Mouse (Mus musculus) intestine, embryonic 15.5 days (tissue): Measurements from ENCODE around the gene Il31ra. TPM values are rescaled to one million over a fixed set of nuclear protein-coding genes. Genes with fewer than 3 reads are reported as not detected.

ENCODE experiments used
- ATAC-seq: fragments of 200-750 bp; cut with Nextera tagmentation; 2 replicates; pipeline ENCODE4 v1.8.0; 2017; ENCODE audit warnings: moderate TSS enrichment, moderate library complexity
- H3K27ac ChIP-seq: fragments of 300-500 bp; sonication (generic); 2 replicates; pipeline ENCODE4 v1.5.1; 2015; ENCODE audit warnings: mild to moderate bottlenecking, inconsistent platforms
- H3K27me3 ChIP-seq: fragments of 300-500 bp; sonication (generic); replicated peaks from 2 replicates; pipeline ENCODE4 v1.6.1; 2015; ENCODE audit warnings: inconsistent platforms
- H3K36me3 ChIP-seq: fragments of 300-500 bp; sonication (generic); 2 replicates; pipeline ENCODE4 v1.6.1; 2015; ENCODE audit warnings: inconsistent platforms
- H3K4me1 ChIP-seq: fragments of 300-500 bp; sonication (generic); replicated peaks from 2 replicates; pipeline ENCODE4 v1.6.1; 2015; ENCODE audit warnings: inconsistent platforms
- H3K4me2 ChIP-seq: fragments of 300-500 bp; sonication (generic); replicated peaks from 2 replicates; pipeline ENCODE4 v1.6.1; 2015; ENCODE audit warnings: mild to moderate bottlenecking, inconsistent platforms
- H3K4me3 ChIP-seq: fragments of 300-500 bp; sonication (generic); replicated peaks from 2 replicates; pipeline ENCODE4 v1.5.1; 2015; ENCODE audit warnings: inconsistent platforms
- H3K9ac ChIP-seq: fragments of 300-500 bp; sonication (generic); 2 replicates; pipeline ENCODE4 v1.6.1; 2015; ENCODE audit warnings: inconsistent platforms
- H3K9me3 ChIP-seq: fragments of 300-500 bp; sonication (generic); 2 replicates; pipeline ENCODE4 v1.6.1; 2016; ENCODE audit warnings: inconsistent platforms
- WGBS: fragments of 180-500 bp; shearing (Covaris S2); methylation state at CpG from one replicate; pipeline ENCODE4 v1.1.7; 2015; 5-methylcytosine and 5-hydroxymethylcytosine counted together
- polyA plus RNA-seq: library from polyadenylated mRNA; unstranded; fragments of >200 nt; fragmentation: Nextera tagmentation; extraction: Ambion mirVana; gene quantifications from 2 replicates; pipeline ENCODE4 v1.2.1, GENCODE M21; 2015

Gene Il31ra
- polyA plus RNA-seq, 1 experiment from 2014 or later = 0.09 TPM

GRCm38 (mm10) chr13:112553304-112553703, 40.9 kb downstream of the Il31ra start:
- Histone ChIP-seq H3K36me3 (no peaks in the 10 kb centered on the region), H3K27me3 (no peaks in the 10 kb centered on the region), H3K9ac (no peak overlapping the region), H3K4me2 (no peak overlapping the region), H3K27ac (no peak overlapping the region), H3K4me3 (no peak overlapping the region), H3K4me1 (no peaks in the 10 kb centered on the region), H3K9me3 (no peaks in the 10 kb centered on the region)
- WGBS = 89% methylated on average over 5 of the region's 5 CpGs
- no peak for ATAC-seq

GRCm38 (mm10) chr13:112551641-112552548, 42.3 kb downstream of the Il31ra start:
- 76% methylated on average over 7 of the region's 7 CpGs for WGBS
- Histone ChIP-seq H3K4me2 (no peak overlapping the region), H3K27me3 (no peaks in the 10 kb centered on the region), H3K36me3 (no peaks in the 10 kb centered on the region), H3K27ac (no peak overlapping the region), H3K4me3 (no peak overlapping the region), H3K9ac (no peak overlapping the region), H3K9me3 (no peaks in the 10 kb centered on the region), H3K4me1 (no peaks in the 10 kb centered on the region)
- ATAC-seq = no peak

GRCm38 (mm10) chr13:112541223-112541975, 52.8 kb downstream of the Il31ra start:
- H3K9ac ChIP-seq = no peak overlapping the region
- H3K36me3 ChIP-seq = no peaks in the 10 kb centered on the region
- no peak for ATAC-seq
- H3K9me3 ChIP-seq = no peaks in the 10 kb centered on the region
- H3K4me2 ChIP-seq = no peak overlapping the region
- no peak overlapping the region for H3K27ac ChIP-seq
- H3K4me1 ChIP-seq = no peaks in the 10 kb centered on the region
- WGBS = 61% methylated on average over 10 of the region's 10 CpGs
- H3K27me3 ChIP-seq = no peaks in the 10 kb centered on the region
- H3K4me3 ChIP-seq = no peak overlapping the region

GRCm38 (mm10) chr13:112540616-112541015, 53.5 kb downstream of the Il31ra start:
- WGBS = 34% methylated on average over 3 of the region's 3 CpGs
- no peak overlapping the region for H3K27ac ChIP-seq
- H3K9me3 ChIP-seq = no peaks in the 10 kb centered on the region
- no peak overlapping the region for H3K4me3 ChIP-seq
- H3K27me3 ChIP-seq = no peaks in the 10 kb centered on the region
- no peaks in the 10 kb centered on the region for H3K4me1 ChIP-seq
- no peak overlapping the region for H3K4me2 ChIP-seq
- no peak overlapping the region for H3K9ac ChIP-seq
- H3K36me3 ChIP-seq = no peaks in the 10 kb centered on the region
- no peak for ATAC-seq

- no peak overlapping the region for H3K4me2 ChIP-seq
- H3K27ac ChIP-seq = no peak overlapping the region
- 83% methylated on average over 7 of the region's 7 CpGs for WGBS
- no peaks in the 10 kb centered on the region for H3K9me3 ChIP-seq
- H3K4me1 ChIP-seq = no peaks in the 10 kb centered on the region
- H3K4me3 ChIP-seq = no peak overlapping the region
- no peaks in the 10 kb centered on the region for H3K36me3 ChIP-seq
- ATAC-seq = no peak
- H3K27me3 ChIP-seq = no peaks in the 10 kb centered on the region
- H3K9ac ChIP-seq = no peak overlapping the region
Observed at GRCm38 (mm10) chr13:112537065-112537464, 57.1 kb downstream of the Il31ra start.

GRCm38 (mm10) chr13:112536611-112537010, 57.5 kb downstream of the Il31ra start:
- Histone ChIP-seq H3K27ac (no peak overlapping the region), H3K4me3 (no peak overlapping the region), H3K4me2 (no peak overlapping the region), H3K27me3 (no peaks in the 10 kb centered on the region), H3K4me1 (no peaks in the 10 kb centered on the region), H3K9ac (no peak overlapping the region), H3K9me3 (no peaks in the 10 kb centered on the region), H3K36me3 (no peaks in the 10 kb centered on the region)
- no peak for ATAC-seq
- WGBS = 33% methylated on average over 4 of the region's 4 CpGs

- no peaks in the 10 kb centered on the region for H3K27me3 ChIP-seq
- no peak for ATAC-seq
- H3K27ac ChIP-seq = no peak overlapping the region
- H3K9me3 ChIP-seq = no peaks in the 10 kb centered on the region
- H3K4me3 ChIP-seq = no peak overlapping the region
- H3K4me2 ChIP-seq = no peak overlapping the region
- no peak overlapping the region for H3K9ac ChIP-seq
- H3K36me3 ChIP-seq = no peaks in the 10 kb centered on the region
- H3K4me1 ChIP-seq = no peaks in the 10 kb centered on the region
- WGBS = 73% methylated on average over 9 of the region's 9 CpGs
Observed at GRCm38 (mm10) chr13:112533556-112533955, 60.6 kb downstream of the Il31ra start.

- Histone ChIP-seq H3K27me3 (no peaks in the 10 kb centered on the region), H3K4me3 (no peak overlapping the region), H3K27ac (no peak overlapping the region), H3K4me1 (no peaks in the 10 kb centered on the region), H3K9ac (no peak overlapping the region), H3K9me3 (no peaks in the 10 kb centered on the region), H3K4me2 (no peak overlapping the region), H3K36me3 (no peaks in the 10 kb centered on the region)
- ATAC-seq = no peak
- WGBS = 89% methylated on average over 6 of the region's 6 CpGs
Observed at GRCm38 (mm10) chr13:112532235-112532634, 61.9 kb downstream of the Il31ra start.

- 33% methylated on average over 3 of the region's 3 CpGs for WGBS
- no peak for ATAC-seq
- H3K4me1 ChIP-seq = no peaks in the 10 kb centered on the region
- H3K27ac ChIP-seq = no peak overlapping the region
- H3K4me3 ChIP-seq = no peak overlapping the region
- H3K4me2 ChIP-seq = no peak overlapping the region
- no peaks in the 10 kb centered on the region for H3K9me3 ChIP-seq
- H3K36me3 ChIP-seq = no peaks in the 10 kb centered on the region
- H3K9ac ChIP-seq = no peak overlapping the region
- no peaks in the 10 kb centered on the region for H3K27me3 ChIP-seq
Observed at GRCm38 (mm10) chr13:112529893-112530292, 64.3 kb downstream of the Il31ra start.

- Histone ChIP-seq H3K9ac (no peak overlapping the region), H3K27me3 (no peaks in the 10 kb centered on the region), H3K4me3 (no peak overlapping the region), H3K36me3 (no peaks in the 10 kb centered on the region), H3K9me3 (no peaks in the 10 kb centered on the region), H3K27ac (no peak overlapping the region), H3K4me2 (no peak overlapping the region), H3K4me1 (no peaks in the 10 kb centered on the region)
- 69% methylated on average over 1 of the region's 1 CpGs for WGBS
- ATAC-seq = no peak
Observed at GRCm38 (mm10) chr13:112527186-112527585, 67.0 kb downstream of the Il31ra start.

GRCm38 (mm10) chr13:112523346-112523970, 70.7 kb downstream of the Il31ra start:
- H3K4me2 ChIP-seq = no peak overlapping the region
- WGBS = 80% methylated on average over 10 of the region's 10 CpGs

GRCm38 (mm10) chr13:112522896-112523295, 71.3 kb downstream of the Il31ra start:
- no peaks in the 10 kb centered on the region for H3K9me3 ChIP-seq
- H3K4me3 ChIP-seq = no peak overlapping the region
- no peak for ATAC-seq
- H3K9ac ChIP-seq = no peak overlapping the region
- whole genome bisulfite sequencing = 82% methylated on average over 3 of the region's 3 CpGs
- no peaks in the 10 kb centered on the region for H3K27me3 ChIP-seq
- no peak overlapping the region for H3K27ac ChIP-seq
- H3K4me2 ChIP-seq = no peak overlapping the region
- H3K36me3 ChIP-seq = no peaks in the 10 kb centered on the region
- no peaks in the 10 kb centered on the region for H3K4me1 ChIP-seq

More at GRCm38 (mm10) chr13:112523346-112523970, 70.7 kb downstream of the Il31ra start:
- no peak overlapping the region for H3K27ac ChIP-seq
- H3K36me3 ChIP-seq = no peaks in the 10 kb centered on the region
- H3K4me1 ChIP-seq = no peaks in the 10 kb centered on the region
- H3K4me3 ChIP-seq = no peak overlapping the region
- no peaks in the 10 kb centered on the region for H3K9me3 ChIP-seq
- ATAC-seq = no peak
- no peak overlapping the region for H3K9ac ChIP-seq
- no peaks in the 10 kb centered on the region for H3K27me3 ChIP-seq
